Mouse (Mus musculus) liver, embryonic 16.5 days (tissue): ENCODE data around the gene Tnnc2. TPM values are rescaled to one million over a fixed set of nuclear protein-coding genes. Genes with fewer than 3 reads are reported as not detected.
A peak's percentile ranks its signal among the peaks of the same experiment; 100 is the strongest.

ENCODE experiments used
- ATAC-seq: fragments of 200-750 bp; cut with Nextera tagmentation; 2 replicates; pipeline ENCODE4 v1.8.0; 2017; ENCODE audit warnings: low read depth, mild to moderate bottlenecking, moderate number of reproducible peaks, moderate library complexity
- H3K27ac ChIP-seq: fragments of 300-500 bp; sonication (generic); 2 replicates; pipeline ENCODE4 v1.5.1; 2014; ENCODE audit warnings: mild to moderate bottlenecking, low read length
- H3K27me3 ChIP-seq: fragments of 300-500 bp; sonication (generic); 2 replicates; pipeline ENCODE4 v1.6.1; 2014; ENCODE audit warnings: low read depth, low read length, mixed read lengths; ENCODE audit not compliant: control insufficient read depth, insufficient read depth
- H3K36me3 ChIP-seq: fragments of 300-500 bp; sonication (generic); 2 replicates; pipeline ENCODE4 v1.6.1; 2014; ENCODE audit warnings: mild to moderate bottlenecking; ENCODE audit not compliant: control insufficient read depth, insufficient read depth
- H3K4me1 ChIP-seq: fragments of 300-500 bp; sonication (generic); 2 replicates; pipeline ENCODE4 v1.6.1; 2014; ENCODE audit warnings: low read depth, low read length, mixed read lengths; ENCODE audit not compliant: control insufficient read depth
- H3K4me2 ChIP-seq: fragments of 300-500 bp; sonication (generic); 2 replicates; pipeline ENCODE4 v1.6.1; 2014; ENCODE audit warnings: low read depth, low read length, mixed read lengths
- H3K4me3 ChIP-seq: fragments of 300-500 bp; sonication (generic); 2 replicates; pipeline ENCODE4 v1.5.1; 2014; ENCODE audit warnings: low read depth, mild to moderate bottlenecking, low read length
- H3K9ac ChIP-seq: fragments of 300-500 bp; sonication (generic); 2 replicates; pipeline ENCODE4 v1.6.1; 2014; ENCODE audit warnings: low read depth, low read length
- H3K9me3 ChIP-seq: fragments of 300-500 bp; sonication (generic); replicated peaks from 2 replicates; pipeline ENCODE4 v1.6.1; 2016; ENCODE audit warnings: low read length; ENCODE audit not compliant: control insufficient read depth
- WGBS: fragments of 180-500 bp; shearing (Covaris S2); extraction: QIAGEN DNeasy Blood & Tissue Kit; methylation state at CpG from one replicate; pipeline ENCODE4 v1.1.7; 2014; ENCODE audit not compliant: insufficient replicate concordance; 5-methylcytosine and 5-hydroxymethylcytosine counted together
- polyA plus RNA-seq: library from polyadenylated mRNA; unstranded; fragments of >200 nt; fragmentation: Nextera tagmentation; extraction: Ambion mirVana; gene quantifications from 2 replicates; pipeline ENCODE4 v1.2.1, GENCODE M21; 2015

Gene Tnnc2
- polyA plus RNA-seq, 1 experiment from 2014 or later, result 67.5 TPM

DNA sequence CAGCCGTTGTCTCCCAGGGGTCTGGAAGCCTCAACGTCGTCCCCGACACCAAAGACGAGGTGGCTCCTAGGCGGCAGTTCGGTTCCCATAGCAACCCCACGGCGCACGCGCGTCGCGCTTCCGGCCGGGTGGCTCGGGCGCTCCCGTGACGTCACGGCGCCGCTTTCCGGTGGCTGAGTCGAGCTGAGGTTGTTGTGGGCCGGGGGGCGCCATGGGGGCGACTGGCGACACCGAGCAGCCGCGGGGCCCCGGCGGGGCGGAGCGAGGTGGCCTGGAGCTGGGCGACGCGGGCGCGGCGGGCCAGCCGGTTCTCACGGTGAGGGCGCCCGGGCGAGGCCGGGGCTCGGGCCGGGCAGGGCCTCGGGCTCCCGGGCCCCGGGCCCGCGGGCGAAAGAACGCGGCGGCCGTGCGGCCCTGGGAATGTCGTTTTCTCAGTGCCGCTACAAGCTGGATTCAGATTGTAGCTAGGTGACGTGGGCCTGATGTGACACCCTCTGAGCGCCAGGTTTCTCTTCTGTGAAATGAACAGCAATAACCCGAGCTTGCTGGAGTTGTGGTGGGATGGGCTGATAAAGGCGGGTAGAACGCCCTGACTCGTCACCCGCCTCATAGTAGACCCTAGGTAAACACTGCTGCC is 33.8 kb downstream of the Tnnc2 start, which contains the start of the genes Wfdc3 and Dnttip1:
Gene Wfdc3 (minus strand): TSS at position 89 of the 637 bp plus-strand sequence.
Gene Dnttip1 (plus strand): TSS at position 141 of the 637 bp plus-strand sequence.
- WGBS, result under 1% methylated on average over 69 of the region's 70 CpGs
- H3K27ac ChIP-seq, result peak within 1 kb of the TSS; percentile 88
- ATAC-seq, result peak; percentile 85
- H3K9ac ChIP-seq, result peak within 1 kb of the TSS; percentile 94
- peak within 1 kb of the TSS; percentile 95 for H3K4me2 ChIP-seq
- no peaks in the 10 kb centered on the region for H3K27me3 ChIP-seq
- peaks cover 32% of the 10 kb centered on the region for H3K4me1 ChIP-seq
- peaks cover 30% of the 10 kb centered on the region for H3K36me3 ChIP-seq
- H3K4me3 ChIP-seq, result peak within 1 kb of the TSS; percentile 87
- H3K9me3 ChIP-seq, result no peaks in the 10 kb centered on the region

DNA sequence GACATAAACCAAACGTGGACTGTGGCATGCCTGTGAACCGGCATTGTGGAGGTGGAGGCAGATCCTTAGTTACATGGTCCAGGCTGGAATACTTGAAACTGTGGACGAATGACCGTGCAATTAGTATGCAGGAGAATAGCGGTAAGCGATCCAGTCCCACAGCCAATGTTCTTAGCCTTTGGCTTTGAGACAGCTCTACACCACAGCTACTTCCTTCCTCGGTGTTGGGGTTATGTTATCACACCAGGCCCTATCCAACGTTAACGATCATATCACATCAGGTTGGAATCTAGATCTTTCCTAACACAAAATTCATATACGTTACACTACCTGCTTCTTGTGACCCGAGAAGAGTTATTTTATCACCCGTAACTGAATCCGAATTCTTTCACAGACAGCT is 34.8 kb downstream of the Tnnc2 start:
- peaks cover 21% of the 10 kb centered on the region for H3K36me3 ChIP-seq
- H3K27ac ChIP-seq, result no peak overlapping the region
- H3K9ac ChIP-seq, result peak overlapping the region; percentile 94
- H3K4me2 ChIP-seq, result peak overlapping the region; percentile 95
- ATAC-seq, result no peak
- H3K4me1 ChIP-seq, result peaks cover 32% of the 10 kb centered on the region
- H3K9me3 ChIP-seq, result no peaks in the 10 kb centered on the region
- H3K4me3 ChIP-seq, result peak overlapping the region; percentile 87
- peaks cover 2% of the 10 kb centered on the region; the same call in 1 of the 2 replicates for H3K27me3 ChIP-seq
- WGBS, result 45% methylated on average over 13 of the region's 13 CpGs

- ATAC-seq, result no peak
- H3K4me3 ChIP-seq, result no peak overlapping the region
- H3K27me3 ChIP-seq, result peaks cover 2% of the 10 kb centered on the region; the same call in 1 of the 2 replicates
- H3K27ac ChIP-seq, result no peak overlapping the region
- H3K36me3 ChIP-seq, result no peaks in the 10 kb centered on the region
- no peak overlapping the region for H3K9ac ChIP-seq
- no peak overlapping the region for H3K4me2 ChIP-seq
- H3K4me1 ChIP-seq, result peaks cover 4% of the 10 kb centered on the region
- no peaks in the 10 kb centered on the region for H3K9me3 ChIP-seq
- 46% methylated on average over 7 of the region's 7 CpGs for whole genome bisulfite sequencing
These were observed 39.9 kb downstream of the Tnnc2 start for GRCm38 (mm10) chr2:164739876-164740275.

GRCm38 (mm10) chr2:164737377-164738090 is 42.2 kb downstream of the Tnnc2 start:
- Histone ChIP-seq H3K9ac (no peak overlapping the region), H3K27ac (no peak overlapping the region), H3K4me1 (no peaks in the 10 kb centered on the region), H3K9me3 (no peaks in the 10 kb centered on the region), H3K36me3 (no peaks in the 10 kb centered on the region), H3K4me3 (no peak overlapping the region), H3K27me3 (peaks cover 2% of the 10 kb centered on the region; the same call in 1 of the 2 replicates), H3K4me2 (no peak overlapping the region)
- peak; percentile 26; the same call in 1 of the 2 replicates for ATAC-seq
- 50% methylated on average over 3 of the region's 3 CpGs for WGBS

DNA sequence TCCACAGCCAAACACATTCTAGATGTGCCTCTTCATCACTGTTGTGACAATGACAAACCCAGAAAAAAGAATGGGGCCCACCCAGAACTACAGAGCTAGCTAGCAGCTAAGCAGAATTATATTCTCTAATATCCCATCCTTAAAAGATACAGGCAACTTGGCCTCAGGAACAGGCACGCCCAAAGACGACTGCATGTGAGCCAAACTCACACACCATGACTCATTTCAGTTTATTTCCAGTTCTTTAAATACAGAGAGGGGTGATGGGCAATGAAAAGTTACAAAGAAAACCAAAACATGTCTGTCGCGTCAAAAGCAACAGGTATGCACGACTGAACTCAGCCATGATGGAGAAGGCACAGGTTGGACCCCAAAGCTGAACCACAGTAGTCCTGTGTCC is 44.3 kb downstream of the Tnnc2 start:
- WGBS, result 64% methylated on average over 5 of the region's 5 CpGs
- Histone ChIP-seq H3K9ac (no peak overlapping the region), H3K27ac (no peak overlapping the region), H3K9me3 (no peaks in the 10 kb centered on the region), H3K36me3 (no peaks in the 10 kb centered on the region), H3K4me2 (no peak overlapping the region), H3K27me3 (peaks cover 2% of the 10 kb centered on the region; the same call in 1 of the 2 replicates), H3K4me3 (no peak overlapping the region), H3K4me1 (no peaks in the 10 kb centered on the region)
- ATAC-seq, result no peak

- whole genome bisulfite sequencing, result 63% methylated on average over 5 of the region's 5 CpGs
- no peak for ATAC-seq
- Histone ChIP-seq H3K9ac (no peak overlapping the region), H3K4me1 (no peaks in the 10 kb centered on the region), H3K27me3 (no peaks in the 10 kb centered on the region), H3K9me3 (no peaks in the 10 kb centered on the region), H3K36me3 (no peaks in the 10 kb centered on the region), H3K27ac (no peak overlapping the region), H3K4me2 (no peak overlapping the region), H3K4me3 (no peak overlapping the region)
These were observed 44.9 kb downstream of the Tnnc2 start for GRCm38 (mm10) chr2:164734839-164735238.

GRCm38 (mm10) chr2:164733259-164733658 is 46.5 kb downstream of the Tnnc2 start:
- no peaks in the 10 kb centered on the region for H3K4me1 ChIP-seq
- H3K9ac ChIP-seq, result no peak overlapping the region
- no peak overlapping the region for H3K4me3 ChIP-seq
- H3K4me2 ChIP-seq, result no peak overlapping the region
- H3K27me3 ChIP-seq, result no peaks in the 10 kb centered on the region
- H3K27ac ChIP-seq, result no peak overlapping the region
- 53% methylated on average over 2 of the region's 2 CpGs for WGBS
- no peak for ATAC-seq
- no peaks in the 10 kb centered on the region for H3K36me3 ChIP-seq
- no peaks in the 10 kb centered on the region for H3K9me3 ChIP-seq

DNA sequence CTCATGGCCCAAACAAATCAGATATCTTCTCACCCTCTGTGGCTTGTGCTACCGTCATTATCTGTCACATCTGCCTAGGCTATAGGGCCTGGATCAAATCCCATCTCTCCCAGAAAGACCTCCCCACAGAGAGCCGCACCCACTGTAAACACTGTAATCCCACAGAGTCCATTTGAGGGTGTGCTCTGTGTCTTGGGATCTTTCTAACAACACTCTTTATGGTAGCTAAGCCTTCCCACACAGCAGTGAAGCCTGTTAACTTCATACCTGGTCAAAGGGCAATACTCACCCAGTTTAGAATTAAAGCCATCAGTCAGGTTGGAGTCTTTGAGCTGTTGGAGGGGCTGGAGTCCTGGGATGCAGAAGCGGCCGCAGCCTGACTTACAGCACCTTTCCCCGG is 48.0 kb downstream of the Tnnc2 start:
- Histone ChIP-seq H3K4me3 (no peak overlapping the region), H3K27ac (no peak overlapping the region), H3K4me2 (no peak overlapping the region), H3K9ac (no peak overlapping the region), H3K27me3 (no peaks in the 10 kb centered on the region), H3K9me3 (no peaks in the 10 kb centered on the region), H3K36me3 (no peaks in the 10 kb centered on the region), H3K4me1 (no peaks in the 10 kb centered on the region)
- ATAC-seq, result no peak
- WGBS, result 66% methylated on average over 5 of the region's 5 CpGs
